Mouse (Mus musculus) midbrain, embryonic 15.5 days (tissue): ENCODE measurements around the gene Rere. TPM values are rescaled to one million over a fixed set of nuclear protein-coding genes. Genes with fewer than 3 reads are reported as not detected.
"Not testable (repeated sequence)": the region's sequence is repeated elsewhere in the genome, so short reads cannot be mapped to it uniquely, and the experiment has no call there.

Source experiments
- ATAC-seq: fragments of 200-750 bp; cut with Nextera tagmentation; replicated peaks from 2 replicates; pipeline ENCODE4 v1.8.0; 2017; ENCODE audit warnings: moderate TSS enrichment
- H3K27ac ChIP-seq: fragments of 300-500 bp; sonication (generic); 2 replicates; pipeline ENCODE4 v1.5.1; 2015; ENCODE audit warnings: mild to moderate bottlenecking, inconsistent platforms
- H3K27me3 ChIP-seq: fragments of 300-500 bp; sonication (generic); replicated peaks from 2 replicates; pipeline ENCODE4 v1.6.1; 2015; ENCODE audit warnings: inconsistent platforms
- H3K36me3 ChIP-seq: fragments of 300-500 bp; sonication (generic); replicated peaks from 2 replicates; pipeline ENCODE4 v1.6.1; 2015; ENCODE audit warnings: inconsistent platforms
- H3K4me1 ChIP-seq: fragments of 300-500 bp; sonication (generic); 2 replicates; pipeline ENCODE4 v1.6.1; 2015; ENCODE audit warnings: inconsistent platforms
- H3K4me2 ChIP-seq: fragments of 300-500 bp; sonication (generic); 2 replicates; pipeline ENCODE4 v1.6.1; 2015; ENCODE audit warnings: inconsistent platforms, mild to moderate bottlenecking, moderate library complexity
- H3K4me3 ChIP-seq: fragments of 300-500 bp; sonication (generic); 2 replicates; pipeline ENCODE4 v1.5.1; 2015; ENCODE audit warnings: mild to moderate bottlenecking, inconsistent platforms
- H3K9ac ChIP-seq: fragments of 300-500 bp; sonication (generic); 2 replicates; pipeline ENCODE4 v1.6.1; 2015; ENCODE audit warnings: mild to moderate bottlenecking, inconsistent platforms
- H3K9me3 ChIP-seq: fragments of 300-500 bp; sonication (generic); 2 replicates; pipeline ENCODE4 v1.6.1; 2016; ENCODE audit warnings: inconsistent platforms
- WGBS: fragments of 180-500 bp; shearing (Covaris S2); methylation state at CpG from one replicate; pipeline ENCODE4 v1.1.7; 2015; ENCODE audit warnings: mixed read lengths; 5-methylcytosine and 5-hydroxymethylcytosine counted together
- polyA plus RNA-seq: library from polyadenylated mRNA; unstranded; fragments of >200 nt; fragmentation: Nextera tagmentation; extraction: Ambion mirVana; gene quantifications from 2 replicates; pipeline ENCODE4 v1.2.1, GENCODE M21; 2015

The Rere gene
- polyA plus RNA-seq, 1 experiment from 2014 or later: 37.4 TPM

DNA sequence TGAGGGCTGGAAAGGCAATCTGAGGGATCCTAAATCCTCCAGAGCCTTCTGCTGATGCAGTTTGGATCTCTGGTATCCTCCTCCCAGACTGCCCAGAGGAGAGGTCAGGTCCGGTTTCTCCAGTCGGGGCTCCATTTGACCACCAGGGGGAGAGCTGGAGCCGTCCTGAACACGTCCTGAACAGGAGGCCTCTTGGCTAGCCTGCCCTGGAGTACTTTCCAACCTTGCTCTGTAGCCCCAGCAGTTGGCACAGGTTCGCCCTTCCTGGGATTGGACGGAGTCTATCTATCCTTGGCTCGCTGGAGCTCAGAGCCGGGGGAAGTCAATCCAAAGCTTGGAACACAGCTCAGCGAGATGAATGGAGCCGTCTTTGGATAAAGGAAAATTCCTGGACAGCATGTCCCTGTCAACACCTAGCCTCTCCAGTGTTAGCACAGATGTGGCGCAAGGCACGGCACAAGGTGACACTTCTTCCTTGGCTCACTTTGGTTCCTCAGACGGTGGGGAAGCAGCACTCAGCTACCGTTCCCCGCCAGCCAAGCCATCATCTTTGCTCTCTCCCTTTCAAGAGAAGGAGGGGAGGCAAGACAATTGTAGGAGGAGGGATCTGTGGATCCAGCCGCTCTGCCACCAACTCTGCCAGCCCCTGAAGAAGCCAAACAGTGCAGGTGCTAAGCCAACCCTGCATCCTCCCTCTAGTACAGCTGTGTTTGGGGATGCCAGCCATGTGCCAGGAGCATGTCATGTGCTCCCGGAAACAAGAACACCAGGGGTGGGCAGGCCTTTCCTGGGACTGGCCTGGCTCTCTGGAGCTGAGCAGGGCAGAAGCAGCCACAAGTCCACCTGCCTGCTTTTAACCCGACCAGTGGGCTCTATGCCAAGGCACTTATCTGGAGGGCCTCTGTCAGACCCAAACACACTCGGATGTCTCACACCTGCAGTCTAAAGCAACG is 23.9 kb upstream of the Rere start:
- Histone ChIP-seq H3K4me1 (peaks cover 24% of the 10 kb centered on the region), H3K27me3 (no peaks in the 10 kb centered on the region), H3K9me3 (no peaks in the 10 kb centered on the region), H3K9ac (no peak overlapping the region), H3K4me3 (no peak overlapping the region), H3K27ac (peak overlapping the region; percentile 69), H3K4me2 (no peak overlapping the region), H3K36me3 (0 out of 2 replicates have a peak, but pooled peaks cover 2% of the 10 kb centered on the region)
- peak; percentile 71 for ATAC-seq
- 45% methylated on average over 20 of the region's 20 CpGs for WGBS

DNA sequence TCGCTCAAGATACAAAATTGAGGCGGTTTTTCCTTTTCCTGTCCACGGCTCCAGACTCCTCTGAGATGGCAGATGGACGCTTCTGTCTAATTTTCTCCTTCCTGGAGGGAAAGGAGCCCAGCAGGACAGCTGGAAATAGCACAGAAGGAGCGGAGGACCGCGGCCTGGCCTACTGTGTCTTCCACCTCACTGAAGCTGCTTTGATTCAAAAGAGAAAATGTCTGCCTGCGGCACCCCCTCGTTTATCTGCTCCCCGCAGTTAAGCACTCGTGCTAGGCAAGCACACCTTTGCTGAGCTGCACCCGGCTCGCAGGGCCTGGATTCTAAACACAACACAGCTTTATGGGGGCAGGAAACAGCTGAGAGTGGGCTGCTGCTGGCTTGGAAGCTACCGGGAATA is 23.1 kb upstream of the Rere start:
- H3K9ac ChIP-seq: no peak overlapping the region
- no peaks in the 10 kb centered on the region for H3K9me3 ChIP-seq
- H3K27me3 ChIP-seq: no peaks in the 10 kb centered on the region
- H3K4me3 ChIP-seq: no peak overlapping the region
- peak overlapping the region; percentile 69 for H3K27ac ChIP-seq
- H3K4me1 ChIP-seq: peaks cover 24% of the 10 kb centered on the region
- H3K36me3 ChIP-seq: no peaks in the 10 kb centered on the region
- no peak for ATAC-seq
- H3K4me2 ChIP-seq: no peak overlapping the region
- WGBS: 57% methylated on average over 14 of the region's 14 CpGs

DNA sequence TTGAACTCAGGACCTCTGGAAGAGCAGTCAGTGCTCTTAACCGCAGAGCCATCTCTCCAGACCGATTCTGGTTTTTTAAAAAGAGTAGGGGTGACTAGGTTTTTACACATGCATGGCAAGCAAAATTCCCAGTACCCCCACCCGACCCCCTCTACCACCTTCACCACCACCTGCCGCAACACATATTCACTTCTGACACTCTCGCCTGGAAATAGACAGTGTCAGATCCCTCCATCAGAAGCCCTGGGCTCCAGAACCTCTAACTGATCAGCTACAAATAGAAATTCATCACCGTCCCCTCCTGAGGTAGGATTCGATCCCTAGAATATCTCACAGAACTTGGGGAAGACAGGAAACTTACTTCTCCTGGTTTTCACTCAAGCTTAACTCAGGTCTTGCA is 21.9 kb upstream of the Rere start:
- H3K27ac ChIP-seq: no peak overlapping the region
- no peak overlapping the region for H3K4me2 ChIP-seq
- WGBS: 92% methylated on average over 7 of the region's 7 CpGs
- no peak overlapping the region for H3K4me3 ChIP-seq
- no peaks in the 10 kb centered on the region for H3K36me3 ChIP-seq
- no peaks in the 10 kb centered on the region for H3K9me3 ChIP-seq
- no peak overlapping the region for H3K9ac ChIP-seq
- ATAC-seq: no peak
- H3K4me1 ChIP-seq: peaks cover 21% of the 10 kb centered on the region
- no peaks in the 10 kb centered on the region for H3K27me3 ChIP-seq

DNA sequence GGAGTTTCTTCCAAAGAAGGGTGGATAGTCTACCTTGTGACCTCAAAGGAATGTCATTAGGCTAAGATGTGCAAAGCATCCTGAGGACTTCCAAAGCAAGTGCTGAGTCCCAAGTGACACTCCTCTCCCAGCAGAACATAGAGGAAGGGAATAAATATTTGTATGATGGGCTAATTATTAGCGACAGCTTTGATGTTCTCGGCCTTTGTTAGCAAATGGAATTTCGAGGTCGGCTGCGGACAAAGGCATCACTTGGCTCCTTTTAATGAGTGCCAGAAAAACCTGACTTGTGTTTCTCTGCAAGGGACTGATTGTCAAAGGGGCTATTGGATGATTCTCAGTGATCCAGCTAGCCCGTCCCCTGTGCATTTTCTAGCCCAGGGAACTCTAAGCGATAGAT is 21.3 kb upstream of the Rere start:
- Histone ChIP-seq H3K9me3 (no peaks in the 10 kb centered on the region), H3K27ac (no peak overlapping the region), H3K4me1 (peaks cover 21% of the 10 kb centered on the region), H3K9ac (no peak overlapping the region), H3K4me2 (no peak overlapping the region), H3K4me3 (no peak overlapping the region), H3K36me3 (no peaks in the 10 kb centered on the region), H3K27me3 (no peaks in the 10 kb centered on the region)
- no peak for ATAC-seq
- 37% methylated on average over 7 of the region's 7 CpGs for WGBS

DNA sequence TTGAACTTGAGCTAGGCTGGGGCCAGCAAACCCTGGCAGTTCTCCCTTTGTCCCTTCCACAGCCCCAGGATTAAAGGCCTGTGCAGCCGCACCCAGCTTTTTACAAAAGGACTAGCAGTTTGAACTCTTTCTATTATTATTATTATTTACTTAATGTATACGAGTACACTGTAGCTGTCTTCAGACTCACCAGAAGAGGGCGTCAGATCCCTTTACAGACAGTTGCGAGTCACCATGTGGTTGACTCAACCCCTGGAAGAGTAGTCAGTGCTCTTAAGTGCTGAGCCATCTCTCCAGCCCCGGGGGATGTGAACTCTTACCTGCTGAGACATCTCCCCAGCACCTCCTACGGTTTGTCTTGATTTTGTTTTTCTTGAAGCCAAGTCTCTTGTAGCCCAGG is 20.7 kb upstream of the Rere start:
- H3K4me1 ChIP-seq: peaks cover 21% of the 10 kb centered on the region
- no peak overlapping the region for H3K4me3 ChIP-seq
- H3K27me3 ChIP-seq: no peaks in the 10 kb centered on the region
- no peaks in the 10 kb centered on the region for H3K36me3 ChIP-seq
- 27% methylated on average over 6 of the region's 6 CpGs for WGBS
- H3K4me2 ChIP-seq: no peak overlapping the region
- no peaks in the 10 kb centered on the region for H3K9me3 ChIP-seq
- H3K9ac ChIP-seq: no peak overlapping the region
- ATAC-seq: no peak
- H3K27ac ChIP-seq: no peak overlapping the region

DNA sequence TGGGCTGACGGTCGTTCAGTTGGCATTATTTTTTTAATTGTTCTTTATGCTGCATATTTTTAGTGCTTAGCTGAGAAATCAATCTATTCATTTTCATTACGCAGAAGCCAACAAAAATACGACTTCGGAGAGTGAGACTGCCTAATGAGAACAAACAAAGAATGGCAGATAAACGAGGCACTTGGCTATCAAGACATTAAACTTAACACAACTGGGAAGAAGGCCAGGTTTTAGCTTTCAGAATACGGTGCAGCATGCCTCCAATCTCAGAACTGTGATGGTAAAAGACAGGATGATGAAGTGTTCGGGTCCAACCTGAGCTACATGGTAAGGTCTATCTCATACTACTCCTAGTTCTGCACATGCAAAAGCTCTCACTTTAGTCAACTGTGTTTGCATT is 19.1 kb upstream of the Rere start:
- no peak overlapping the region for H3K9ac ChIP-seq
- no peak overlapping the region for H3K4me2 ChIP-seq
- peaks cover 24% of the 10 kb centered on the region for H3K4me1 ChIP-seq
- H3K4me3 ChIP-seq: no peak overlapping the region
- no peak for ATAC-seq
- H3K36me3 ChIP-seq: no peaks in the 10 kb centered on the region
- no peaks in the 10 kb centered on the region for H3K27me3 ChIP-seq
- 80% methylated on average over 8 of the region's 8 CpGs for WGBS
- no peak overlapping the region for H3K27ac ChIP-seq
- H3K9me3 ChIP-seq: no peaks in the 10 kb centered on the region

DNA sequence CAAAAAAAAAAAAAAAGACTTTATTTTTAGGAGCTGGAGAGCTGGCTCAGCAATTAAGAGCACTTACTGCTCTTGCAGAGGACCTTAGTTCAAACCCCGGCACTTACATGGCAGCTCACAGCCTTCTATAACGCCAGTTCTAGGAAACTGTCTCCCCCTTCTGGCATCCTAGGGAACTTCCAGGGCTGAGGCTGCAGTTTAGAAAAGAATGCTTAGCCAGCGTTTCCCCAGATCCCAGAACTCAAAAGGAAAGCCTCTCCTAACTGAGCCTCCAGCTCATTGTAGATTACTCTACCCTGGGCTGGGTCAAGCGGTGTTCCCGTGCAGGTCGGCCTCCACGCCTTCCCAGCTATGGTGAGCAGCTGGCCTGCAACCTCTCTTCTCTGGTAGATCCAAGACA is 16.5 kb upstream of the Rere start:
- ATAC-seq: no peak
- Histone ChIP-seq H3K4me1 (0 out of 2 replicates have a peak, but pooled peaks cover 11% of the 10 kb centered on the region), H3K36me3 (no peaks in the 10 kb centered on the region), H3K9ac (no peak overlapping the region), H3K4me3 (no peak overlapping the region), H3K9me3 (no peaks in the 10 kb centered on the region), H3K27me3 (no peaks in the 10 kb centered on the region), H3K27ac (no peak overlapping the region), H3K4me2 (no peak overlapping the region)
- 52% methylated on average over 7 of the region's 7 CpGs for WGBS

DNA sequence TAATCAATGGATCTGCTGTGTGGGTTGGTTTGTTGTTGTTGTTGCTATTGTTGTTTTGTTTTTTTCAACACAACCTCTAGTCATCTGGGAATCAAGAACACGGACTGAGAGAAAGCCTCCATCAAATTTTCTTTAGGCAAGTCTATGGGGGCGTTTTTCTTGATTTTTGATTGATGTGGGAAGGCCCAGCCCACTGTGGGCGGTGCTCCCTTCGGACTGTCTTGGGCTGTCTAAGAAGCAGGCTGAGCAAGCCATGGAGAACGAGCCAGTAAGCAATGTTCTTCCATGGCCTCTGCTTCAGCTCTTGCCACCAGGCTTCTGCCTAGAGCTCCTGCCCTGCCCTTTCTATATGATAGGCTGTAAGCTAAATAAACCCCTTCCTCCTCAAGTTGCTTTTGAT is 16.0 kb upstream of the Rere start:
- WGBS: 79% methylated on average over 5 of the region's 5 CpGs
- Histone ChIP-seq H3K36me3 (no peaks in the 10 kb centered on the region), H3K4me2 (no peak overlapping the region), H3K4me3 (no peak overlapping the region), H3K27me3 (no peaks in the 10 kb centered on the region), H3K27ac (no peak overlapping the region), H3K9ac (no peak overlapping the region), H3K4me1 (0 out of 2 replicates have a peak, but pooled peaks cover 8% of the 10 kb centered on the region), H3K9me3 (no peaks in the 10 kb centered on the region)
- no peak for ATAC-seq

DNA sequence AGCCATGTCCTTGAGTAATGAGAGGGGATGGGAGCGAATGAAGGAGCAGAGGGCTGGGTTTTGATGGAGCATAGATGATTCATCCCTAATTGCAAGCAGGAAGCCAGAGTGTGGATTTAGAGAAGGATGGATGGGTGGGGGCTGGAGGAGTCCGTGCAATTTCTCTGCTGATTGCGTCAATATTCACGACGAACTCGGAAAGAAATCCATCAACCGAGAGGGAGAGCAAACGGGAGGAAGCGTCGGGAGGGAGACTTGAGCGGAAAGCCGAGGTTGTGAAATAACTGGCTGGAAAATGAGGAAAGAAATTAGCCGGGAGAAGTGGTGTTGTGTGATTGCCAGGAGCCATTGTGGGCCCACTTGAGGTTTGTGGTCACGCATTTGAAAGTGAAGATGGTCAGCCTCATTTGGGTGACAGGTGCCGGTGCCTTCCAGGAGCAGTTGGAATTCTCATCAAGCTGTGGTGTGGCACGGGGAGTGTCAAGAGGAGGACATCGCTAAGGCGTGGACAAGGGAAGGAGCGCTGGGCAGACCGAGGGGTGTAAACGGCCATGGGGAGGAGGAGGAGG is 14.7 kb upstream of the Rere start:
- Histone ChIP-seq H3K9ac (no peak overlapping the region), H3K27ac (no peak overlapping the region), H3K9me3 (no peaks in the 10 kb centered on the region), H3K4me3 (no peak overlapping the region), H3K4me1 (0 out of 2 replicates have a peak, but pooled peaks cover 6% of the 10 kb centered on the region), H3K4me2 (no peak overlapping the region), H3K36me3 (no peaks in the 10 kb centered on the region), H3K27me3 (no peaks in the 10 kb centered on the region)
- WGBS: 76% methylated on average over 21 of the region's 21 CpGs
- no peak for ATAC-seq

DNA sequence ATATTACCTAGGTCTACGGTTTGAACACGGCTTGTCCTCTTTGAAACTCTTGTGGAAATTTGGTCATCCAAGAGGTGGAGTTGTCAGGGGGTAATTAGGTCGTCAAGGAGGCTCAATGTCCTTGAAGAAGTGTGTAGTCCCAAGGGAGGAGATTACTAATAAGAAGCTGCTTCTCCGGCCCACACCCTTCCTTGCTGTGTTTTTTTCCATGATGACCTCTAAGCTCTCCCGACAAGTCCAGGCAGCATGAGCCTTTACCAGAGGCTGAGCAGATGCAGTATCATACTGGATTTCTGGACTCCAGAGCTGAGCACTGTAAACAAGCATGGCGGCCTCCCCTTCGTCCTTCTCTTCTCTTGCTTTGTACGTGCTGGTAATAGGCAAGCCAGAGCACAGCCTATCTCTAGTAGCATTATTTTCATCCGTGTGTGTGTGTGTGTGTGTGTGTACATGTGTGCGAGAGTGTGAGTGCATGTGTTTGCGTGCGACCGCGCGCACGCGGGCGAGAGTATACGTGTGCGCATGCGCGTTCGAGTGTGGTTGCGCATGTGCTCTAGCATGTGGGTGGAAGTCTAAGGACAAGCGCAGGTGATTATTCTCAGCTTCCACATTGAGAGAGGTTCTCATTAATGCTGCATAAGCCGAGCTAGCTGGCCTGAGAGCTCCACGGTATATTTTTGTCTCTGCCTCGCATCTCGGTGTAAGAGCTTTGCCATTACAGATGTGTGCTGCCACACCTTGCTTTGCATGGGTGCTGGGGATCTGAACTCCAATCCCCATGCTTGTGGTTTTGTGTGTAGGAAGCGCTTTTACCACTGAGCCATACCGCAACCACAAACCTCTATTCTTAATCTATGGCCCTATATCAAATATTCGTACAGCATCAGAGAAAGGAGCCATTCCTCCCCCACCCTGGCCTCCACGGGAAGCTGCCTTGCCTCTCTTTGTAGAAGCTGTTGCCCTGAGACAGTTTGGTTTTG is 12.5 kb upstream of the Rere start:
- no peaks in the 10 kb centered on the region for H3K27me3 ChIP-seq
- no peak for ATAC-seq
- H3K4me3 ChIP-seq: no peak overlapping the region
- H3K9ac ChIP-seq: no peak overlapping the region
- no peaks in the 10 kb centered on the region for H3K9me3 ChIP-seq
- 86% methylated on average over 33 of the region's 33 CpGs for WGBS
- H3K4me1 ChIP-seq: peaks cover 23% of the 10 kb centered on the region
- no peak overlapping the region for H3K27ac ChIP-seq
- H3K36me3 ChIP-seq: no peaks in the 10 kb centered on the region
- H3K4me2 ChIP-seq: no peak overlapping the region

DNA sequence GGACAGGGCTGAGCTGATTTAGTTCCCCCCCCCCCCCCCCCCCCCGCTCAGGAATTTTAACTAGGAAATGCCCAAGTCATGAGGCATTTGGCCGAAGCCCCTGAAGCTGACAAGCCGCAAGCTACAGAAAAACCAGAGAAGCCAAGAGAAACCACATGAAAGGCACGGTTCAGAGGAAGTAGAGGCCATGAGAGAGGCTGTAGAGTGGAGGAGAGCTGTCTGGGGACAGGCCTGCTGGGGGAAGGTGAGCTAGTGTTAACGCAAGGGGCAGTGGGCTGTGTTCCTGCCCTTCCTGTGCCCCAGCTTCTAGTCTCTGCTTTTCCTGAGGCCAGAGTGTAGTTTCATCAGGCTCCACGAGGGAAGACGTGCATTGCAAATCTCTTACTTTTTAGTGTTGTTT is 11.8 kb upstream of the Rere start:
- no peaks in the 10 kb centered on the region for H3K27me3 ChIP-seq
- H3K4me1 ChIP-seq: peaks cover 23% of the 10 kb centered on the region
- no peak overlapping the region for H3K4me2 ChIP-seq
- no peak overlapping the region for H3K27ac ChIP-seq
- H3K36me3 ChIP-seq: no peaks in the 10 kb centered on the region
- no peak for ATAC-seq
- H3K4me3 ChIP-seq: no peak overlapping the region
- H3K9ac ChIP-seq: no peak overlapping the region
- 54% methylated on average over 7 of the region's 7 CpGs for WGBS
- no peaks in the 10 kb centered on the region for H3K9me3 ChIP-seq

DNA sequence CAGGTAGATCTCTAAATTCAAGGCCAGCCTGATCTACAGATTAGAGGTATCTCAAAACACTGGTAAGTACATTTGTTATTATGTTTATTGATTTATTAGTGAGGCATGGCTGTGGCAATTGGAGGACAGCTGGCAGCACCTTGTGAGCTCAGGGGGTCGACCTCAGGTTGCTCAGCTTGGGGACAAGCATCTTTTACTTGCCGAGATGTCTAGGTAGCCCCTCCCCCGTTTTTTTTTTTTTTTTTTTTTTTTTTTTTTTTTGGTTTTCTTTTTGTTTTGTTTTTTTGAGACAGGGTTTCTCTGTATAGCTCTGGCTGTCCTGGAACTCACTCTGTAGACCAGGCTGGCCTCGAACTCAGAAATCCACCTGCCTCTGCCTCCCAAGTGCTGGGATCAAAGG is 10.7 kb upstream of the Rere start:
- not testable (repeated sequence) for H3K9ac ChIP-seq, H3K27ac ChIP-seq, H3K4me2 ChIP-seq, ATAC-seq, H3K27me3 ChIP-seq, H3K9me3 ChIP-seq, H3K36me3 ChIP-seq, H3K4me3 ChIP-seq
- H3K4me1 ChIP-seq: peaks cover 23% of the 10 kb centered on the region
- 78% methylated on average over 4 of the region's 4 CpGs for WGBS
